Mouse (Mus musculus): ENCODE measurements at regions not wholly inside any gene's neighbourhood (a gene's known extent, or its start where the extent isn't known, plus 50 kb on each side); places are given as distances from the start of the nearest gene placed in this dataset.

DNA sequence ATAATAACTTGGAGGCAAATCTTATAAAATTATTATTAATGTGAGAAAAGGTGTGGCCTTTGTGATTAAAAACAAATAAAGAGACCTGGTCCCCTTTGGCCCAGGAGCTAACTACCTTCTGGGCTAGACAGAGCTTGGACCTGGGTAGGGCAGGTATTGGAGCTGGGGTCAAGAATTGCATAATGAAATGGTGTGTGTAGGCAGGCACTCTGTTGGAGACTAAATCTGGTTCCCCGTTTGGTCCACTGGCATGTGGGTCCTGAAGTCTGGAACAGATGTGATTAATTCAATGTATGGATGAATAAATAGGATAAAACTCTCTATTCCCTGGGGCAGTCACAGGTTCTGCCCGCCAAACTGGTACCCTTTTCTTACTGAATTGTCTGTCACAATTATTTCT, 301.3 kb upstream of the Clnk start:
- intact Hi-C loops (cut with DNase I), result no loop called here

GRCm38 (mm10) chr5:39176906-39177305, 300.3 kb upstream of the Clnk start:
- intact Hi-C loops (cut with DNase I), result no loop called here

GRCm38 (mm10) chr5:39173491-39173890, 296.9 kb upstream of the Clnk start:
- intact Hi-C loops (cut with DNase I), result no loop called here

DNA sequence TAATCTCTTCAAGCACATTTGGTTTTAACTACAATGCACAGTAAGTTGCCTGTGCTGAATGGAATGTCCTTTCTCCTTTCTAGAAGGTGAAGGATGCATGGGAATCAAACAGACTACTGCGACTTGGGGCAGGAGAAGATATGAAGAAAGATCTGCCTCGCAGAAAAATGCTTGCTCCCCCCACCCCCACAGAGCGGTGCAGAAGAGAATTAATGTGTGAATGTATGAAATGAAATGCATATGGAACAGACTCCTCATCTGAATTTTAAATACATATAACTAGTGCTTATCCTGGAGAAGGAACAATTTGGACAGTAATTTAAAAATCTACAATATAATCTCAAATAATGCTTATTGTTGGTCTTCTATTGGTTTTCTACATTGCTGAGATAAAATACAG, 283.0 kb upstream of the Clnk start:
- intact Hi-C loops (cut with DNase I), result no loop called here

- intact Hi-C loops (cut with DNase I), result no loop called here
Observed at GRCm38 (mm10) chr5:39155763-39156162, 279.2 kb upstream of the Clnk start.

- intact Hi-C loops (cut with DNase I), result no loop called here
Observed at GRCm38 (mm10) chr5:39153291-39153794, 276.7 kb upstream of the Clnk start.

DNA sequence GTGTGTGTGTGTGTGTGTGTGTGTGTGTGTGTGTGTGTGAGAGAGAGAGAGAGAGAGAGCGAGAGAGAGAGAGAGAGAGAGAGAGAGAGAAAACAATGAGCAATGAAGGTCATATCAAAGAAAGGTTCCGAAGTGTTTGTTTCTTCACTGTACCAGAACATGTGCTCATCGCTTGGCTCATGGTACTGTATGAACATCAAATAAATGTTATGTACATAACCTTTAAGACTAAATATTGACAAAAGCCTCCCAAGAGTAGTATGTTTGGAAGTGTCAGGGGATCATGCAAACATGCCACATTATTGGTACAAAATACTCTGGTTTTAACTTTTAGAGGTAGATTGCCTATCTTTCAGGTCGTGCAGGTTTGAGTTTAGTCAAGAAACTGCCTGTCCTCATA, 275.3 kb upstream of the Clnk start:
- intact Hi-C loops (cut with DNase I), result no loop called here

GRCm38 (mm10) chr5:39150891-39151290, 274.3 kb upstream of the Clnk start:
- intact Hi-C loops (cut with DNase I), result no loop called here

GRCm38 (mm10) chr5:39145658-39146057, 269.0 kb upstream of the Clnk start:
- intact Hi-C loops (cut with DNase I), result no loop called here

GRCm38 (mm10) chr5:39144225-39144624, 267.6 kb upstream of the Clnk start:
- intact Hi-C loops (cut with DNase I), result no loop called here

DNA sequence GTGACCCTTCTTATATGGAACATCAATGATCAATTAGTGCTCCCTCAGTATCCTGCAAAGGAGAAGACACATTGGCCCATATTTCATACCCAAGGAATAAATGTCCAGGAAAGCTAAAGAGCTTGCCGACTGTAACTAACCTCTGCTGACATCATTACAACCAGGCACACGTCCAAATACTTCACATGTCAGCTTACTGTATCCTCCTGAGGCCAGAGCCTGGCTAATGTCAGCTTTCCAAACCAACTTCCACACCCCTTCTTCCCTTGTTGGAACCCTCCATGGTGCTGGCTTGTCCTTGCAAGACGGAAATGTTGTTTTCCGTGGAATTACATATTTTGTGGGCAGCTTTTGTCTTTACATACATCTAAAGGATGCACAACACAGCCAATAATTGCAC, 267.0 kb upstream of the Clnk start:
- intact Hi-C loops (cut with DNase I), result no loop called here

- intact Hi-C loops (cut with DNase I), result no loop called here
Observed at GRCm38 (mm10) chr5:39138375-39138774, 261.8 kb upstream of the Clnk start.

- intact Hi-C loops (cut with DNase I), result no loop called here
Observed at GRCm38 (mm10) chr5:39128931-39129330, 252.3 kb upstream of the Clnk start.

DNA sequence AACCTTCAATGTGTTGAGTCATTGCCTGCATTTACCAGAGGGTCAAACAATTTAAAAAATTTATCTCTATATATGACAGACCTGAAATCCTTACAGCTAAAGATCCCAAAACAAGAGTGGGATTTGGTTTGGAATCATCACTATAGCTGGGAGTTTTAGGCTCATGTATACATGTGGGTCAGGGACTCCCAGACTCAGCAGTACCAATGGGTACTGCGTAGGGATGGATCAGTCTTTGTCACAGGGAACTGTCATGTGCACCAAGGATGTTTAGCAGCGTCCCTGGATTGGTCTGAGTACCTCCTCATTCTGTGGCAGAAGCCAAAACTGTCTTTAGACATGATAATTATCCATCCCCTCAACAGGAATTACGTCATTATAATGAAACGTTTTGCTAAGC, 250.2 kb upstream of the Clnk start:
- intact Hi-C loops (cut with DNase I), result no loop called here

GRCm38 (mm10) chr5:39126270-39126691, 249.7 kb upstream of the Clnk start:
- intact Hi-C loops (cut with DNase I), result no loop called here

GRCm38 (mm10) chr5:39110336-39110735, 233.7 kb upstream of the Clnk start:
- intact Hi-C loops (cut with DNase I), result loop anchor here (10.0 kb wide), 2 partner anchors 134 to 534 kb away; no protein-coding TSS in a partner anchor

- intact Hi-C loops (cut with DNase I), result no loop called here
Observed at GRCm38 (mm10) chr5:39109526-39109925, 232.9 kb upstream of the Clnk start.

DNA sequence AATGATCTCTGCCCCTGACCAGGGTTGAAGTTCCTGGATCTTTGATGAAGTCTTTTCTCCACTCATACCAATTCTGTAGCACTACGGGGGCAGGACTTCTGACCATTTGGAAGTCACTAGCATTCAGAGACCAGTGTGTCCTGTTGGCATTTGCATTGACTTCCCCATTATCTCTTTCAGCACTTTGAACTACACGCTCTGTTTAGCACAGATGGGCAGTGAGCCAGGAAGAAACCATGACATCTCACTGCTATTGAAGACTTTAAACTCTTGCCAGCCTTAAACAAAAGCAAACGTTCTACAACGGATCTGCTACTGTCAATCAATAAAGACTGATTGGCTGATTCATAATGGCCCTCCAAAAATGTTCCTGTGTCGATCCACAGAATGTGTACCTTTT, 222.5 kb upstream of the Clnk start:
- intact Hi-C loops (cut with DNase I), result no loop called here

DNA sequence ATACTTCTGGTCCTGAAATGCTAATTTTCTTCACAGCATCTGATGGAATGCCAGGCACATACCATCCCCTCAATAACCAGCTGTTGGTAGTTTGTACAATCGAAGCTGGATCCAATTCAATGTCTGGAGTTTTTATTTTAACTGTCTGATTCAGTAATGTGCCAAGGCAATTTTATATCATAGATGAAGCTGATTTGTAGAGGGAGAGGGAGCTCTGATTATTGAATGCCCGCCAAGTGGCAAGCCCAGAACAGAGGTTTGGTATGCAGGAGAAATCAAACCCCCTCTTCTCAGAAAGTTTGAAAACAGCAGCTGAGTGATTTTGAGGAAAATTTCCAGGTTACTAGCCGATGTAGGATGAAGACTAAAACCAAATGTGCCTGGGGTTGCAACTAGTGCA, 218.3 kb upstream of the Clnk start:
- intact Hi-C loops (cut with DNase I), result no loop called here

DNA sequence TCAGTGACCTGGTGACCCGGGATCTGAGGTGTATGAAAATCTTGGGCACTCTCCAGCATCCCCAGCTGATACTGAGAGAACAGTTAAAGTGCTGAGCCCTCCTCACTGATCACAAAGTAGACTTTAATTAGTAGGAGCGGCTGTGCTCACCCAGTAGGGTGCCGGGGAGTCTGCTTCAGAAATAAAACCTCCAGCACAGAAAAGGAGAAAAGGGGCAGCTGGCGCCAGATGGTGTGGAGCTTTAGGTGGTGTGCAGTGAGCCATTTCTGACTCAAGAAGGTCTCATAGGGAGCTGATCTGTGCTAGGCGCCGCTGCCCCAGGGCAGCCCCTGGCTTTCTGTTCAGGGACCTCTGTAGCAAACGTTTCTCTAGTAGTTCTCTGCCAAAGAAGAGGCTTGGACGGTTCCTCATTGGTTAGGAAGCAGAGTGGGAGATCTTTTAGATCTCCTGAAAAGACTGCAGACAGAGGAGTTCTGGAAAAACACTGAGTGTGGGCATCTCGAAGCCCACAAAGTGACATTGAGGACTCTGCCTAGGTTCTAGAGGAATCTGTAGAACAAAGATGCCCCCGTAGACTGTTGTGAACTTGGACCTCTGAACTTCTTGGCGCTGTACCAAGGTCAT, 200.1 kb upstream of the Clnk start:
- intact Hi-C loops (cut with DNase I), result no loop called here

DNA sequence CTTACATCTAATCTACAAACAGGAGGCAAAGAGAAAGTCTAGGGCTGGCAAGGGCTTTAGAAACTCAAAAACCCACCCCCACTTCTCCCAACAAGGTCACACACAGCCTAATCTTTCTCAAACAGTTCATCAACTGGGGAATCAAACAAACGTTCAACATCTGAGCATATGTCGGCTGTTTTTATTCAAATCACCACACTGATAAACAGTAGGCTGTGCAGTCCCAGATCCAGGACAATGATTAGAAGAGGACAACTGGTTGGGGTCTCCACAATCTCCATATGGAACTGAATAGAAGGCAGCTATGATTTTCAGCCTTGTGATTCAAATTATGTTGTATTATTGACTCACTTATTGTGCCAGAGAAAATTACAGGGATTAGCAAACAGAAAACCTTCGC, 193.1 kb upstream of the Clnk start:
- intact Hi-C loops (cut with DNase I), result no loop called here

DNA sequence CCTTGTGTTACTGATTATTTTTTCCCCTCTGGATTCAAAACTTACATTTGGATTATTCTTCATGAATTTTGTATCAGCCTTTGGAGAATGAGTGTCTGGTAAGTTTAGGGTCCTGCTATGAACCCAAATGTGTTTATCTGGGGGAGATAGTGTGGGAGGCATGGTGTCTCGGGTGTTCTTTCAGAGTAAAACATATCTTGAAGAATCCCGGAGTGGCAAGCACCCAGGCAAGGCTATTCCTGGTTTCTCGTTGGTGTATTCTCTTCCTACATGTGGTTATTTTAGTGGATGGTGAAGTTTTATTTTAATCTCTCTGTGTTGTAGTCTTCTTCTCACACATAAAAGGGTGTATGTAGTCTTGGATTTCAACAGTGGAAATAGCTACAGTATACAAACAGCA, 186.4 kb upstream of the Clnk start:
- intact Hi-C loops (cut with DNase I), result no loop called here

GRCm38 (mm10) chr5:39052490-39053250, 176.1 kb upstream of the Clnk start:
- intact Hi-C loops (cut with DNase I), result no loop called here

All from adrenal gland (tissue).